Mouse (Mus musculus): ENCODE measurements around the gene Gm49450. TPM values are rescaled to one million over a fixed set of nuclear protein-coding genes. Genes with fewer than 3 reads are reported as not detected.
A peak's percentile ranks its signal among the peaks of the same experiment; 100 is the strongest.
"Not testable (repeated sequence)": the region's sequence is repeated elsewhere in the genome, so short reads cannot be mapped to it uniquely, and the experiment has no call there.

Gm49450 gene
- polyA plus RNA-seq, 1 experiment from 2014 or later: not detected

GRCm38 (mm10) chr15:98984681-98985080, 31.3 kb upstream of the Gm49450 start:
- WGBS: 70% methylated on average over 6 of the region's 6 CpGs
- Histone ChIP-seq H3K27ac (no peak overlapping the region), H3K36me3 (no peaks in the 10 kb centered on the region), H3K27me3 (no peaks in the 10 kb centered on the region), H3K9me3 (no peaks in the 10 kb centered on the region), H3K4me1 (replicated peaks) (peaks cover 54% of the 10 kb centered on the region), H3K4me2 (peak overlapping the region; percentile 66), H3K9ac (replicated peaks) (no peak overlapping the region), H3K4me3 (replicated peaks) (no peak overlapping the region)
- ATAC-seq (ENCODE audit: insufficient number of reproducible peaks, insufficient read depth, low FRiP score, low TSS enrichment, low read depth): no peak

DNA sequence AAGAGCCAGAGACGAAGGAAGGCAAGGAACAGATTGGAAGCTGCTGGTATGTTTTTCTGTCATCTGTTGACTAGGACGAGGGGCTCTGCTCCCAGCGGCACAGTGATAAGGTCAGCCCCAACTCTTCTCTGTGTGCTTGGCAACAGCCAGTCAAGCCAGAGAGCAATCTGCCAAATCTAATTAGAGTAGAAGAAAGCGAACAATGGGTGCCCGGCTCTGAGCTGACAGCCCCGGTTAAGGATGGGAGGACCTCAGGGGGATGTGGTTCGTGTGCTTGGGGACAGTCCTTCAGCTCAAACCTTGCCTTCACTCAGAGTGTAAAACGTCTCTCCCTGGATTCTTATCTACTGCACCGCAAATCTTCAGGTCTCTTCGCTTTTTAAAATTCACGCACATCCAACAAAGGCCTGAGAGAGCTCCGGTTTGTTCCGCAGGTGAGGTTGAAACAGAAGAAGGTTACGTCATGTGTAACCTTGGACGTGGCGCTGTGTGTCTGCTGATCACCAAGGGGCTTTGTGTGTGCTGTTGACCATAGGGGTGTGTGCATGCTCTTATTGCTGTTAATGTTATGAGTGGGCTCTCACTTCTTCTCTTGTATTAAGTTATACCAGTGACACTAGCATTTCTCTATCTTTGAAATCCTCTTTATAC, 30.2 kb upstream of the Gm49450 start:
- Histone ChIP-seq H3K9me3 (no peaks in the 10 kb centered on the region), H3K27me3 (no peaks in the 10 kb centered on the region), H3K36me3 (no peaks in the 10 kb centered on the region), H3K4me3 (replicated peaks) (no peak overlapping the region), H3K4me1 (replicated peaks) (peaks cover 54% of the 10 kb centered on the region), H3K27ac (no peak overlapping the region), H3K9ac (replicated peaks) (no peak overlapping the region), H3K4me2 (no peak overlapping the region)
- WGBS: 56% methylated on average over 16 of the region's 16 CpGs
- ATAC-seq (ENCODE audit: insufficient number of reproducible peaks, insufficient read depth, low FRiP score, low TSS enrichment, low read depth): no peak

DNA sequence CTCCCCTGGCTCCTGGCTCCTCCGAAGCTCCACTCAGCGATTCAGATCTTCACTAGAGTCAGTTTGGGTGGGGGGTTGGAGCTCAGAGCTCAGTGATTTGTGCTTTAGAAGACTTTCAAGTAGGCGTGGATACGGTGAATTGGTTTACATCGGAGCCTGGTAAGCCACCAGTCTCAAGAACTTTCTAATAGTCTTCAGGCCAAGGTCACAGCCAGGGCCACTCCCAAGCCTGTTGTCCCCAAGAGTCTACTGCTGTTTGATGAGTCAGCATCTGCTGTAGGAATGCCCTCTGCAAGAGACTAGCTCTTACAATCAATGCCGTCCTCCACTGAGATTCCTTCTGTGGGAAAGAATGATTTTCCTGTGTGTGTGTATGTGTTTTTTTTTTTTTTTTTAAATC, 28.7 kb upstream of the Gm49450 start:
- no peaks in the 10 kb centered on the region for H3K9me3 ChIP-seq
- H3K4me2 ChIP-seq: no peak overlapping the region
- H3K9ac ChIP-seq (replicated peaks): no peak overlapping the region
- no peaks in the 10 kb centered on the region for H3K36me3 ChIP-seq
- H3K27ac ChIP-seq: no peak overlapping the region
- WGBS: 89% methylated on average over 6 of the region's 6 CpGs
- no peak for ATAC-seq (ENCODE audit: insufficient number of reproducible peaks, insufficient read depth, low FRiP score, low TSS enrichment, low read depth)
- H3K27me3 ChIP-seq: no peaks in the 10 kb centered on the region
- no peak overlapping the region for H3K4me3 ChIP-seq (replicated peaks)
- H3K4me1 ChIP-seq (replicated peaks): peaks cover 54% of the 10 kb centered on the region

GRCm38 (mm10) chr15:98980012-98980614, 26.8 kb upstream of the Gm49450 start:
- Histone ChIP-seq H3K4me2 (no peak overlapping the region), H3K4me1 (replicated peaks) (peaks cover 42% of the 10 kb centered on the region), H3K36me3 (no peaks in the 10 kb centered on the region), H3K9me3 (no peaks in the 10 kb centered on the region), H3K27ac (no peak overlapping the region), H3K9ac (replicated peaks) (no peak overlapping the region), H3K27me3 (no peaks in the 10 kb centered on the region), H3K4me3 (replicated peaks) (no peak overlapping the region)
- no peak for ATAC-seq (ENCODE audit: insufficient number of reproducible peaks, insufficient read depth, low FRiP score, low TSS enrichment, low read depth)
- WGBS: 38% methylated on average over 7 of the region's 7 CpGs

DNA sequence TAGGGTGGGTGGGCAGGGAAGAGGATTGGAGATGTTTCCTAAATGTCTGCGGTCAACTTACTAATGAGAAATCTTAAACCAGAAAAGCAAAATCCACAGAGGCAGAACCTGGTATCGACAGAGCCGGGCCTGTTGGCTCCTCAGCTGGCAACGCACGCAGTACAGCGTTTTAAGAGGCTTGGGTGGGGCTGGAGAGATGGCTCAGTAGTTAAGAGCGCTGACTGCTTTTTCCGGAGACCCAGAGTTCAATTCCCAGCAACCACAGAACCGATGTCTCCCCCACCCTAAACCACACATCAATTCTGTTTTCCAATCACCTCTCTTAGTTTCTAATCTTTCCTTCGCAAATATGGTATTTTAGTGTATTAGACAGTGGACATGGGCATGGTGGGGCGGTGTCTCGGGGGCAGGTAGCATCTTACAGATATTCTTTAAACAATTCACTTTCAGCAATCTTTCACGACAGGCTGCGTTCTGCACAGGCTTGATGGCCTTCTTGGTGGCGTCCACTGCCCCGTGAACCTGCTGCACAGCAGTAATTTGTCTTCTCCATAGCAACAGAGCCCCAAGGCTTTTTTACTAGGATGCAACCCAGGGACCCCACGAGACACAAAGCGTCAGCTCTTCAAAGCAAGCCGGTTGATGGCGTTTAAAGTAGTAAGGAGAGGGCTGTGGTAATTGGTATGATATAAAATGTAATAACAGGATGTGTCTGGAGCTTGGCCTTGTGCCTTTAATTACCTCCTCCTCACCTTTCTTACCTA, 25.2 kb upstream of the Gm49450 start:
- Histone ChIP-seq H3K27ac (peak overlapping the region; percentile 82), H3K27me3 (no peaks in the 10 kb centered on the region), H3K4me1 (replicated peaks) (peaks cover 33% of the 10 kb centered on the region), H3K9me3 (no peaks in the 10 kb centered on the region), H3K4me3 (replicated peaks) (no peak overlapping the region), H3K9ac (replicated peaks) (0 out of 2 replicates have a peak overlapping the region, but pooled peaks have one; percentile 1), H3K36me3 (no peaks in the 10 kb centered on the region), H3K4me2 (peak overlapping the region; percentile 18)
- no peak for ATAC-seq (ENCODE audit: insufficient number of reproducible peaks, insufficient read depth, low FRiP score, low TSS enrichment, low read depth)
- 45% methylated on average over 20 of the region's 20 CpGs for WGBS

DNA sequence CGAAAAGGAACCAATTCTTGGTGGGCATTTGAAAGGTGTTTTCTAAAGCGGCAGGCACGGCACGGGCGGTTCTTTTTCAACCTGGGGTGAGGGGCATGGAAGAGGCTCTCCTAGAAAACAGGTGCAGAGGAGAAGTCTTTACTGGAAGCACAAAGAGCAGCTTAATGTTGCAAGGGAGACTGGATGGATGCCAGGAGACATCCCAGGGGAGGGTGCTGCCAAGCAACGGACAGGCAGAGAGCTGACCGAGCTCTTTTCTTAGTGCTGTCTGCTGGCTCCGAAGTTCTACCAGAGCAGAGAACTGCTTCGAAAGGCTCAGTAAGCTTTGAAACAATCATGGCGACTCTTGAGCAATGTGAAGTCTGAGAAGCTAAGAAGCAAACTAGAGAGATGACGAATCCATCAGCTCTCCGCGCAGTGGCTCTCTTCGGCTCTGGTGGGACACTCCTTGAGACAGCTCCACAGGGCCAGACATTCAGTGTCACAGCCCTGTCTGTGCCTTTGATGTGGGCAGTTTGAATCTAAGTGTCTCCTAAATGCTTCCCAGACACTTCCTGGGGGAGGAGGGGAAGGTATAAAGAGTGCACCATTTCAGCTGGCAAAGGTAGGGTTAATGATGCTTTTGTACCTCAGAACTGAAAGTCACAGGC, 24.5 kb upstream of the Gm49450 start:
- H3K4me3 ChIP-seq (replicated peaks): no peak overlapping the region
- 57% methylated on average over 14 of the region's 14 CpGs for WGBS
- no peak for ATAC-seq (ENCODE audit: insufficient number of reproducible peaks, insufficient read depth, low FRiP score, low TSS enrichment, low read depth)
- no peaks in the 10 kb centered on the region for H3K27me3 ChIP-seq
- no peaks in the 10 kb centered on the region for H3K36me3 ChIP-seq
- H3K9ac ChIP-seq (replicated peaks): 0 out of 2 replicates have a peak overlapping the region, but pooled peaks have one; percentile 1
- no peaks in the 10 kb centered on the region for H3K9me3 ChIP-seq
- peak overlapping the region; percentile 18 for H3K4me2 ChIP-seq
- peak overlapping the region; percentile 82 for H3K27ac ChIP-seq
- peaks cover 29% of the 10 kb centered on the region for H3K4me1 ChIP-seq (replicated peaks)

DNA sequence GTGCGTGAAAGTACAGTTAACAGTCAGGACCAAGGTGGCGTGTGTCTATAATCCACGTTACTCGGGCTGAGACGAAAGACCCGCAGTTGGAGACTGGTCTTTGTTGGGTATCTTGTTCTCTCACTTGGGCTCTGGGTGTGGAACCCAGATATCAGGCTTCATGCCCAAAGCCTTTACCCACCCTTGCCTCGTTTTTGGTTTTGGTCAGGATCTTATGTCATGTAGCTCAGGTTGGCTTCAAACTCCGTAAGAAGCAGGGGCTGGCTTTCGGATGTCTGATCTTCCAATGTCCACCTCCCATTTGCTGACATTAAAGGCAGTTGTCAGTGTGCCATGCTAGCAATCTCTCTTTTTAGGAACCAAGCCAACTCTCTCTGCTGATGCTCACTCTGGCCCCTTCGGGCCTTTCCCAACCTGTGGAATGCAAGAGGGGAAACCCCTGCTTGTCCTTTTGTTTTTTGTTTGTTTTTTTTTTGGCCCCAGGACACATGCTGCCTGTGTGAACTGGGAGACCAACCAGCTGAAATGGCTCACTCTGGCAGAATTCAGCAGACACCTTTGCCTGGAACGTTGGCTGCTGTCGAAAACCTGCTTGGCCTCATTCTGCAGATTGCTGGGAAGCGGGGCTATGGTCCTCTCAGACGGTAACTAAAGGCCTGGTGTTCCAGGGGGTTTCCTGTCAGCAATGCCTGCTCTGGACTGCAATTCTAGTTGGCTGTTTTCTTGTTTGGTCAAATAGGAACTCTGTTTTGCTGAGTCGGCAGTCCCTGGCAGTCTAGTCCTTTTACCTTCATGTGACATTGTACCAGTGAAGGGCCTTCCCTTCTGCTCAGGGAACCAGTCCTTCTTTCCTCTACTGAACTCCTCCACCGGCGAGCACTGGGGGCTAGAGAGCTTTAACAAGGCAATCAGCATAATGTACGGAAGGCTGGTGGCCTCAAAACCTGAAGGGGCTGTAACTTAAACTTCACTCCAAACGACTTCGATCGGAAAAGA, 23.7 kb upstream of the Gm49450 start:
- ATAC-seq (ENCODE audit: insufficient number of reproducible peaks, insufficient read depth, low FRiP score, low TSS enrichment, low read depth): no peak
- Histone ChIP-seq H3K36me3 (no peaks in the 10 kb centered on the region), H3K27me3 (no peaks in the 10 kb centered on the region), H3K27ac (peak overlapping the region; percentile 82), H3K4me3 (replicated peaks) (no peak overlapping the region), H3K4me1 (replicated peaks) (peaks cover 29% of the 10 kb centered on the region), H3K4me2 (peak overlapping the region; percentile 18; the same call in 1 of the 2 replicates), H3K9ac (replicated peaks) (no peak overlapping the region), H3K9me3 (no peaks in the 10 kb centered on the region)
- WGBS: 67% methylated on average over 21 of the region's 21 CpGs

GRCm38 (mm10) chr15:98973015-98973614, 19.8 kb upstream of the Gm49450 start:
- Histone ChIP-seq H3K4me1 (replicated peaks) (peaks cover 36% of the 10 kb centered on the region), H3K36me3 (no peaks in the 10 kb centered on the region), H3K4me3 (replicated peaks) (no peak overlapping the region), H3K27me3 (no peaks in the 10 kb centered on the region), H3K4me2 (no peak overlapping the region), H3K9ac (replicated peaks) (no peak overlapping the region), H3K27ac (no peak overlapping the region), H3K9me3 (no peaks in the 10 kb centered on the region)
- 84% methylated on average over 9 of the region's 9 CpGs for WGBS
- no peak for ATAC-seq (ENCODE audit: insufficient number of reproducible peaks, insufficient read depth, low FRiP score, low TSS enrichment, low read depth)

DNA sequence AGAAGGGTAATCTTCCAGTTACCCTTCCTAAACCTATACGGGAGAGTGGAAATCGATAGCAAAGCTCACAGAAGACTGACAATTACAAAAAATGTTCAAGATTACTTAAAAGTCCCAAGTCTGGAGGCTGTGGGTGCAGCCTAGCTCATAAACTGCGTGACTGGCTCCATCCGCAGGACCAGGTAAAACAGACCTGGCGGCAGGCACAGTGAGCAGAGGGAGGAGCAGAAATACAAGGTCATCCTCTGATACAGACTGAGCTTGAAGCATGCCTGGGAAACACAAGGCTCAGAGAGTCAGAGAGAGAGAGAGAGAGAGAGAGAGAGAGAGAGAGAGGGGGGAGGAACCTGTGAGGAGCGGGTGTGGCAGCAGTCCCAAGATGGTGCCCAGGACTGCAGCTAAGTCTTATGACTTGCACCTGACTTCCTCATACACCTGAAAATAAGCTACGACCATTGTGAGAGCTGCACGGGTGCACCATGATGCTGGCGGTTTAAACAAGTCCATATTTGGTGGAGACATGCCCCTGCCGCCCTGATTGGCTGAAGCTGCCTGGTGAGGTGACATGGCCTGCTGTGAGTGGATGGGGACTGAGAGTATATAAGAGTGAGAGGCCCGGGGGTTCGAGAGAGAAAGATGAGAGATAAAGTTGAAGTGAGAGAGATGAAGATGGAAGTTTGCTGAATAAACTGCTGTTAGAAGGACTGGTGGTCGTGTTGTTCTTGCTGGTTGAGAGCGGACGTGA, 18.4 kb upstream of the Gm49450 start:
- 78% methylated on average over 15 of the region's 15 CpGs for WGBS
- not testable (repeated sequence) for H3K9me3 ChIP-seq; H3K27ac ChIP-seq; H3K4me3 ChIP-seq (replicated peaks); H3K36me3 ChIP-seq; H3K27me3 ChIP-seq; ATAC-seq (ENCODE audit: insufficient number of reproducible peaks, insufficient read depth, low FRiP score, low TSS enrichment, low read depth); H3K4me2 ChIP-seq; H3K9ac ChIP-seq (replicated peaks)
- H3K4me1 ChIP-seq (replicated peaks): peaks cover 23% of the 10 kb centered on the region

- Histone ChIP-seq H3K9ac (replicated peaks) (no peak overlapping the region), H3K36me3 (no peaks in the 10 kb centered on the region), H3K27me3 (no peaks in the 10 kb centered on the region), H3K4me3 (replicated peaks) (no peak overlapping the region), H3K9me3 (no peaks in the 10 kb centered on the region), H3K27ac (no peak overlapping the region), H3K4me1 (replicated peaks) (peaks cover 21% of the 10 kb centered on the region), H3K4me2 (no peak overlapping the region)
- ATAC-seq (ENCODE audit: insufficient number of reproducible peaks, insufficient read depth, low FRiP score, low TSS enrichment, low read depth): no peak
- WGBS: 56% methylated on average over 4 of the region's 4 CpGs
Measured at GRCm38 (mm10) chr15:98971111-98971510, 17.8 kb upstream of the Gm49450 start.

All from limb, embryonic 12.5 days (tissue).